ENCODE assay signal across 22 mouse cellular contexts in genomic region chr8:35136643-35137042, GRCm38 (mm10).
"Had no signal": no experiment of that assay in that cellular context is flagged by ENCODE, and none has a peak within 500 bp of the region (broad histone marks: within the 10 kb centered on the region; RNA-seq: fewer than 3 reads in every experiment).

No protein-coding gene starts in this region.

- H3K36me3 ChIP-seq: liver, embryonic 12.5 days; liver, embryonic 15.5 days; lung, embryonic 15.5 days; midbrain, embryonic 10.5 days; neural tube, embryonic 12.5 days; neural tube, embryonic 15.5 days; stomach, embryonic 15.5 days had no signal

- DNase-seq: kidney, adult 2 months; kidney, postnatal 10 days; kidney, postnatal 36 days; layer of hippocampus, postnatal 36 days; lung, adult 18-20 months; lung, postnatal 10 days; lung, postnatal 36 days; midbrain, embryonic 14.5 days; right cerebral cortex, adult 18-20 months; right cerebral cortex, postnatal 25 days; spleen, adult 18-20 months; thymus, postnatal 25 days had no signal

- H3K9ac ChIP-seq: liver, embryonic 12.5 days; liver, embryonic 15.5 days; lung, embryonic 15.5 days; neural tube, embryonic 12.5 days; neural tube, embryonic 15.5 days; stomach, embryonic 15.5 days had no signal

- H3K27ac ChIP-seq: left cerebral cortex, adult 2 months; liver, embryonic 12.5 days; liver, embryonic 15.5 days; lung, embryonic 15.5 days; midbrain, embryonic 10.5 days; neural tube, embryonic 12.5 days; neural tube, embryonic 15.5 days; stomach, embryonic 15.5 days had no signal

- H3K4me1 ChIP-seq: liver, embryonic 12.5 days; liver, embryonic 15.5 days; lung, embryonic 15.5 days; megakaryocyte, embryonic 14.5 days; midbrain, embryonic 10.5 days; neural tube, embryonic 12.5 days; neural tube, embryonic 15.5 days; stomach, embryonic 15.5 days had no signal

- H3K9me3 ChIP-seq: liver, embryonic 12.5 days; liver, embryonic 15.5 days; lung, embryonic 15.5 days; midbrain, embryonic 10.5 days; neural tube, embryonic 12.5 days; neural tube, embryonic 15.5 days; stomach, embryonic 15.5 days had no signal

- H3K4me2 ChIP-seq: liver, embryonic 12.5 days; liver, embryonic 15.5 days; lung, embryonic 15.5 days; neural tube, embryonic 12.5 days; neural tube, embryonic 15.5 days; stomach, embryonic 15.5 days had no signal

- H3K27me3 ChIP-seq: liver, embryonic 12.5 days; liver, embryonic 15.5 days; lung, embryonic 15.5 days; neural tube, embryonic 12.5 days; neural tube, embryonic 15.5 days; stomach, embryonic 15.5 days had no signal

- ATAC-seq: intestine, postnatal 0 days; liver, embryonic 12.5 days had no signal

- H3K4me3 ChIP-seq: left cerebral cortex, adult 2 months; liver, embryonic 12.5 days; liver, embryonic 15.5 days; lung, embryonic 15.5 days; megakaryocyte, embryonic 14.5 days; midbrain, embryonic 10.5 days; neural tube, embryonic 12.5 days; neural tube, embryonic 15.5 days; stomach, embryonic 15.5 days had no signal
